Mouse (Mus musculus): ENCODE results near the gene Magi1. TPM values are rescaled to one million over a fixed set of nuclear protein-coding genes. Genes with fewer than 3 reads are reported as not detected.

The Magi1 gene
- polyA plus RNA-seq, 1 experiment from 2014 or later = 36.2 TPM

DNA sequence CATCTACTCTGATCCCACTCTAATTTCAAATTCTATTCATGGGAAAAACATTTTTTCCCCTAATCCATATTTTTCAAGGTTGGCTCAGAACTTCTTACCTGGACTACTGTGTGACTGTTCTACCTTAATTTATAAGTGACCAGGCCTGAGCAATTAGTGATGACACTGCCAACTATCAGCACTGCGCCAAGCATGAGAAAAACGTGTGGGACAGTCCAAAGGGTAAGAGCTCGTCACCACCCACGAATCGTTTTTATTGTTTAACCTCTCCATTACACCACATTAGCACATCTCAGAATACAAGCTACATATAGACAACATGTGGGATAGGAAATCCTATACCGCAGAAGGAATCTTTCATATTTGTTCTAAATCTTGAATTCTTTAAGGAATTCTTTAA lies 347.4 kb downstream of the Magi1 start:
- Histone ChIP-seq H3K9me3 (ENCODE audit: control insufficient read depth, low read length) (no peaks in the 10 kb centered on the region), H3K4me3 (replicated peaks; ENCODE audit: low read length) (no peak overlapping the region), H3K27ac (ENCODE audit: low read length) (no peak overlapping the region), H3K27me3 (replicated peaks; ENCODE audit: control insufficient read depth, insufficient read depth, low read length) (no peaks in the 10 kb centered on the region), H3K4me1 (replicated peaks; ENCODE audit: control insufficient read depth, insufficient read depth, low read length) (no peaks in the 10 kb centered on the region), H3K4me2 (ENCODE audit: low read length) (no peak overlapping the region), H3K9ac (replicated peaks; ENCODE audit: low read depth, low read length) (no peak overlapping the region), H3K36me3 (ENCODE audit: control insufficient read depth, insufficient read depth) (no peaks in the 10 kb centered on the region)
- ATAC-seq = no peak
- WGBS = 87% methylated on average over 6 of the region's 6 CpGs

DNA sequence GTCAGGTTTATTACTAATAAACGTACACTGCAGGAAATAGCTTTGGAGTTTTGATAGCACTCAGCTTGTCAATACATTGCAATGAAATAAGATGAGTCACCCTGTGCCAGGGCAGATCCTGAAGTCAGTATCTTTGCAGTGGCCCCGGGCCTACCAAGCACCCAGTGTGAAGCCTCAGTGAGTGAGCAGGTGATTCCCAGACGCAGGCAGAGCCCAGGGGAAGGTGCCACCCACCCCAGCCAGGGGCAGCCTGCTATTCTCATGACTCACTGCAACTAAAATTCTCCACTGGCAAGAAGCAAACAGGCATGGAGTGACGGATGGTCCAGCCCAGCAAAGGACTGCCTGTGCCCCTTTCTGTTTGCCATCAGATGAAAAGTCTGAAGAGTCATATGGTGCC lies 347.9 kb downstream of the Magi1 start:
- H3K9ac ChIP-seq (replicated peaks; ENCODE audit: low read depth, low read length) = no peak overlapping the region
- 75% methylated on average over 4 of the region's 4 CpGs for WGBS

DNA sequence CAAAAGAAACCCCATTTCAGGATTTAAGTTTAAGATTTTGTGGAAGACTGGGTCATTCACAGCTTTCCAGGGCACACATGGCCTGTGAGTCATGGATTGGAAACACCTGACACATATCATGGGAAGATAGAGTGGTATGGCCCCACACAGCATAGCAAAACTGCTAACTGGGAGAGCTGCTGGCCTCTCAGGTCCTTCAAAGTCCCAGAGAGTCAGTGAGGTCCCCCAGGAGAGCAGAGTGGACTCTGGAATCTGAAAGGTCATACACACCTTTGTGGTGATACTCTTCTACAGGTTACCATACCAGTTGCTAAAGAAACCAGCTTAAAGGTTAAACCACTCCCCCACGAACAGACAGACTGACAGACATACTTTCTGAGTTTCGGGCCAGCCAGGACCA lies 349.0 kb downstream of the Magi1 start:
- H3K36me3 ChIP-seq (ENCODE audit: control insufficient read depth, insufficient read depth) = no peaks in the 10 kb centered on the region
- no peaks in the 10 kb centered on the region for H3K4me1 ChIP-seq (replicated peaks; ENCODE audit: control insufficient read depth, insufficient read depth, low read length)
- no peak overlapping the region for H3K9ac ChIP-seq (replicated peaks; ENCODE audit: low read depth, low read length)
- H3K27me3 ChIP-seq (replicated peaks; ENCODE audit: control insufficient read depth, insufficient read depth, low read length) = no peaks in the 10 kb centered on the region
- H3K27ac ChIP-seq (ENCODE audit: low read length) = no peak overlapping the region
- H3K9me3 ChIP-seq (ENCODE audit: control insufficient read depth, low read length) = no peaks in the 10 kb centered on the region
- no peak overlapping the region for H3K4me3 ChIP-seq (replicated peaks; ENCODE audit: low read length)
- H3K4me2 ChIP-seq (ENCODE audit: low read length) = no peak overlapping the region
- ATAC-seq = no peak
- WGBS = 85% methylated on average over 2 of the region's 2 CpGs

More for the DNA sequence above, 347.9 kb downstream of the Magi1 start:
- no peak overlapping the region for H3K4me3 ChIP-seq (replicated peaks; ENCODE audit: low read length)
- no peak for ATAC-seq
- H3K36me3 ChIP-seq (ENCODE audit: control insufficient read depth, insufficient read depth) = no peaks in the 10 kb centered on the region
- H3K27ac ChIP-seq (ENCODE audit: low read length) = no peak overlapping the region
- no peaks in the 10 kb centered on the region for H3K4me1 ChIP-seq (replicated peaks; ENCODE audit: control insufficient read depth, insufficient read depth, low read length)
- no peaks in the 10 kb centered on the region for H3K27me3 ChIP-seq (replicated peaks; ENCODE audit: control insufficient read depth, insufficient read depth, low read length)
- H3K4me2 ChIP-seq (ENCODE audit: low read length) = no peak overlapping the region
- no peaks in the 10 kb centered on the region for H3K9me3 ChIP-seq (ENCODE audit: control insufficient read depth, low read length)

DNA sequence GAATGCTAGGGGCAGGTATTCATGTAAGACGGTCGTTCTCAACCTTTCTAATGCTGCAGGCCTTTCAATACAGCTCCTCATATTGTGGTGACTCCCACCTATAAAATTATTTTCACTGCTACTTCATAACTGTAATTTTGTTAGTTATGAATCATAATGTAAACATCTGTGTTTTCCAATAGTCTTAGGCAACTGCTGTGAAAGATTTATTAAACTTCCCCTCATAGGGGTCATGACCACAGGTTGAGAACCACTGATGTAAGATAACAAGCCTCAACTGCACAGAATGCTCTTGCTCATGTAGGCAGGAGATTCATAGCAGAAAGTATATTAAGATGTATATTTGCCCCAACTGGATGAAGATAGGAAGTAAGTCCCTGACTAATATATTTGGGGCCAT lies 359.1 kb downstream of the Magi1 start:
- H3K4me2 ChIP-seq (ENCODE audit: low read length) = no peak overlapping the region
- no peak overlapping the region for H3K27ac ChIP-seq (ENCODE audit: low read length)
- H3K9ac ChIP-seq (replicated peaks; ENCODE audit: low read depth, low read length) = no peak overlapping the region
- 93% methylated on average over 2 of the region's 2 CpGs for WGBS
- no peaks in the 10 kb centered on the region for H3K36me3 ChIP-seq (ENCODE audit: control insufficient read depth, insufficient read depth)
- no peak overlapping the region for H3K4me3 ChIP-seq (replicated peaks; ENCODE audit: low read length)
- H3K27me3 ChIP-seq (replicated peaks; ENCODE audit: control insufficient read depth, insufficient read depth, low read length) = no peaks in the 10 kb centered on the region
- H3K9me3 ChIP-seq (ENCODE audit: control insufficient read depth, low read length) = no peaks in the 10 kb centered on the region
- no peaks in the 10 kb centered on the region for H3K4me1 ChIP-seq (replicated peaks; ENCODE audit: control insufficient read depth, insufficient read depth, low read length)
- no peak for ATAC-seq

DNA sequence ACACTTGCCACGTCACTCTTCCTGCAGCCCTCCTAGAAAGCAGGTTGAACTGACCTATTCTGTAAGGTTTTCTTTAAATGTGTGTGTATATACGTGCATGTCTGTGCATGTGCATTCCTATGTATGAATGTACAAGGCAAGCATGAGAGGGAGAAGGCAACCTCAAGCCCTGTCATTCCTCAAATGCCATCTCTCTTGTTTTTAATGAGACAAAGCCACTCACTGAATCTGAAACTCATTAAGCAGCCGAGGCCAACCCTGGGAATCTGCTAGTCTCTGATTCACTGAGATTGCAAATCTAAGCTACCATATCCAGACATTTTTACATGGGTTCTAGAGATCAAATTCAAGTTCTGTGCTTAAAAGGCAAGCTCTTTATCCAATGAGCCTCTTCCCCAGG lies 359.7 kb downstream of the Magi1 start:
- 32% methylated on average over 3 of the region's 3 CpGs for WGBS
- Histone ChIP-seq H3K4me1 (replicated peaks; ENCODE audit: control insufficient read depth, insufficient read depth, low read length) (no peaks in the 10 kb centered on the region), H3K9ac (replicated peaks; ENCODE audit: low read depth, low read length) (no peak overlapping the region), H3K27ac (ENCODE audit: low read length) (no peak overlapping the region), H3K27me3 (replicated peaks; ENCODE audit: control insufficient read depth, insufficient read depth, low read length) (no peaks in the 10 kb centered on the region), H3K9me3 (ENCODE audit: control insufficient read depth, low read length) (no peaks in the 10 kb centered on the region), H3K36me3 (ENCODE audit: control insufficient read depth, insufficient read depth) (no peaks in the 10 kb centered on the region), H3K4me2 (ENCODE audit: low read length) (no peak overlapping the region), H3K4me3 (replicated peaks; ENCODE audit: low read length) (no peak overlapping the region)
- ATAC-seq = no peak

DNA sequence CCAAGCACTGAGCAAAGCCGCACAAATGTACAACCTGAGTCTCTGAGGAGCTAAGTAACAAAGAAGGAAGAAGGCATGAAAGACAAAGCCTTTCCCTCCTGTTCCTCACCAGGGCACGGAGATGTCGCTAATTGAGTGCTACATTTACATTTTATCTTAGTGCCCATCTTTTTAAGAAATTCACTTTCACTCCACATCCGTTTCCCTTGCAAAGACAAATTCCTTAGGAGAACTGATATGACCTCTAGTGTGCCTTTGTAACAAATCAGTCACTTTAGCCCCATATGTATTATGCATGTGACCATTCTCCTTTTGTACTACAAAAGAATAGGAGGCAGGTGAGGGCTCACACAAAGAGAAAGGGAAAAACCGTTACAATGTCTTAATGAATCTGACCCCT lies 360.4 kb downstream of the Magi1 start:
- no peak for ATAC-seq
- no peak overlapping the region for H3K9ac ChIP-seq (replicated peaks; ENCODE audit: low read depth, low read length)
- H3K4me3 ChIP-seq (replicated peaks; ENCODE audit: low read length) = no peak overlapping the region
- no peaks in the 10 kb centered on the region for H3K27me3 ChIP-seq (replicated peaks; ENCODE audit: control insufficient read depth, insufficient read depth, low read length)
- no peaks in the 10 kb centered on the region for H3K9me3 ChIP-seq (ENCODE audit: control insufficient read depth, low read length)
- H3K27ac ChIP-seq (ENCODE audit: low read length) = no peak overlapping the region
- no peaks in the 10 kb centered on the region for H3K4me1 ChIP-seq (replicated peaks; ENCODE audit: control insufficient read depth, insufficient read depth, low read length)
- H3K4me2 ChIP-seq (ENCODE audit: low read length) = no peak overlapping the region
- WGBS = 46% methylated on average over 5 of the region's 5 CpGs
- H3K36me3 ChIP-seq (ENCODE audit: control insufficient read depth, insufficient read depth) = no peaks in the 10 kb centered on the region

DNA sequence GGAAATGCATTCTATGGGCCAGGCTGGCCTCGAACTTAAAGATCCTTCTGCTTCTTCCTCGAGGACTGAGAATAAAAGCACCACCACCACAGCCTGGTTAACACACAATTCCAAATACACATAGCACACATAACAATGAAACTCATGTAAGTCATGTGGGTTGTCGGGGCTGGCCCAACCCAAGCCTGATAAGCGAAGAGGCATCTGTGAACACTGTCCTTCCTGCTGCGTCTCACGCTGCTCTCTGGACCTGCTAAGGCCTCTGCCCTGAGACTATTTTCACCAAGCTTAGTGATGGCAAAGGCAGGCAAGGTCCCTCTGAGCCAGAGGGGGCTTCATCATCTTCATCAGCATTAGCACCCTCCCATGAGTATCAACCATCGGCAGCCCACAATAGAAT lies 360.8 kb downstream of the Magi1 start:
- Histone ChIP-seq H3K36me3 (ENCODE audit: control insufficient read depth, insufficient read depth) (no peaks in the 10 kb centered on the region), H3K9ac (replicated peaks; ENCODE audit: low read depth, low read length) (no peak overlapping the region), H3K27me3 (replicated peaks; ENCODE audit: control insufficient read depth, insufficient read depth, low read length) (no peaks in the 10 kb centered on the region), H3K4me2 (ENCODE audit: low read length) (no peak overlapping the region), H3K4me3 (replicated peaks; ENCODE audit: low read length) (no peak overlapping the region), H3K27ac (ENCODE audit: low read length) (no peak overlapping the region), H3K4me1 (replicated peaks; ENCODE audit: control insufficient read depth, insufficient read depth, low read length) (no peaks in the 10 kb centered on the region), H3K9me3 (ENCODE audit: control insufficient read depth, low read length) (no peaks in the 10 kb centered on the region)
- no peak for ATAC-seq
- 80% methylated on average over 7 of the region's 7 CpGs for WGBS

DNA sequence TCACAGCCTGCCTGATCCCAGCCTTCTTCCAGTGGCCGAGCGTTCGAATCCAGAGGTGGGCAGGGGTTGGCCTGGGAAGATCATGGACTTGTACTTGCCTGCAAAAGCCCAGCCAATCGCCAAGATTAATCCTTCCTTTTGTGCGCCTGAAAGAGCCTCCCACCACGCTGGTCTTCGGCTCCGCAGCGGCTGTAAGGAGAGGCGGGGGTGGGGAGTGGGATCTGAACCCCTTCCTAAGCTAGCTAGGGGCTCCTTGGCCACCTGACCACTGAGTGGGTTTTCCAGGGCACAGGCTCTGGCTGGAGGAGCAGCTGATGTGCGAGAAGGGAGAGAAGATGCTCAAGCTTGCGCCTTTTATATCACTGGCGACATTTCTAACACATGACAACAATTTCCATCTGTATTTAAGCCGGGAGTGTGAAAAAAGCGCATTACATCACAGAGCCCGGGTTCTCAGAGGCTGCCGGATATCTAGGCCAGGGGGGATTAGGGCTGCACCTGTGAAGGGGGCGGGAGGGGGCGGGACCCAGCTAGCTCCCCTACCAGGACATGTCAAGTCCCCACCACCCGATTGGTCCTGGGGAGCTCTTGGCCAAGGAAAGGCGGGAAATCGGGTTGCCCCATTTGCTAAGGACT lies 370.4 kb downstream of the Magi1 start:
- peak; percentile 39 for ATAC-seq
- H3K36me3 ChIP-seq (ENCODE audit: control insufficient read depth, insufficient read depth) = no peaks in the 10 kb centered on the region
- WGBS = 1% methylated on average over 22 of the region's 22 CpGs
- H3K4me3 ChIP-seq (replicated peaks; ENCODE audit: low read length) = peak overlapping the region; percentile 64
- peak overlapping the region; percentile 98 for H3K27ac ChIP-seq (ENCODE audit: low read length)
- no peaks in the 10 kb centered on the region for H3K27me3 ChIP-seq (replicated peaks; ENCODE audit: control insufficient read depth, insufficient read depth, low read length)
- H3K4me2 ChIP-seq (ENCODE audit: low read length) = peak overlapping the region; percentile 88
- peaks cover 42% of the 10 kb centered on the region for H3K4me1 ChIP-seq (replicated peaks; ENCODE audit: control insufficient read depth, insufficient read depth, low read length)
- no peaks in the 10 kb centered on the region for H3K9me3 ChIP-seq (ENCODE audit: control insufficient read depth, low read length)
- peak overlapping the region; percentile 78 for H3K9ac ChIP-seq (replicated peaks; ENCODE audit: low read depth, low read length)

DNA sequence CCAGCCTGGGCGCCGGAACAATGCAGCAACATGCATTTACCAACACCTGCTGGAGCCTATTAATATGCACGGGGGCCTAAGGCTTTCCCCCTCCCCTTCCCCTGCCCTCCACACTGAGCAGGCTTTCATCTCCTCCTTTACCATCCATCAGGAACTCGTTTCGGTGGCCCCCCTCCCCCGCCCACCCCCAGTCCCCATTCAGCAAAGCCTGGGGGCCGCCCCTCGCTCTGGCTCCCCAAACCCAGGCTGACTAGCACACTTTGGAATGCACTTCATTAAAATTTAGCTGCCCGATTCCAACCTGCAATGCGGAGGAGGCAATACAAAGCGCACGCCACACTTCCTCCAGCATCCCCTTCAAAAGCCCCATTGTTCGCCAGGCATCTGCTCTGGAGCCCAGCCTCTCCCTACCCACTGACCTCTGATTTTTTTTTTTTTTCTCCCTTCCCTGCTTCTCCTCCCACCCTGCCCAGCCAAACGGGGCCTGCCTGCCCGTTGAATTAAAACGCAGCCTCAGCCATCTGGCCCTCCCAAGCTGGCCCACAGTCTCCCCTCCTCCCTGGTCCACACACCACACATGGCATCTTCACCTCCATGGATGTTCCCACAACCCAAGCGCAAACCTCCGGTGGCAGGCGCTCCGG lies 371.0 kb downstream of the Magi1 start:
- Histone ChIP-seq H3K27ac (ENCODE audit: low read length) (peak overlapping the region; percentile 98), H3K27me3 (replicated peaks; ENCODE audit: control insufficient read depth, insufficient read depth, low read length) (no peaks in the 10 kb centered on the region), H3K9me3 (ENCODE audit: control insufficient read depth, low read length) (no peaks in the 10 kb centered on the region), H3K36me3 (ENCODE audit: control insufficient read depth, insufficient read depth) (no peaks in the 10 kb centered on the region), H3K4me1 (replicated peaks; ENCODE audit: control insufficient read depth, insufficient read depth, low read length) (peaks cover 42% of the 10 kb centered on the region), H3K4me3 (replicated peaks; ENCODE audit: low read length) (peak overlapping the region; percentile 64), H3K9ac (replicated peaks; ENCODE audit: low read depth, low read length) (peak overlapping the region; percentile 78), H3K4me2 (ENCODE audit: low read length) (peak overlapping the region; percentile 88)
- WGBS = under 1% methylated on average over 20 of the region's 20 CpGs
- ATAC-seq = peak; percentile 88

Data from forebrain, embryonic 16.5 days (tissue).